Mouse (Mus musculus) heart, postnatal 4 days (tissue): ENCODE data around the gene Inafm2. TPM values are rescaled to one million over a fixed set of nuclear protein-coding genes. Genes with fewer than 3 reads are reported as not detected.

Source experiments
- DNase-seq: peaks from one replicate; pipeline ENCODE4 v3.0.0; 2021
- total RNA-seq, 2 experiments: library from RNA; stranded (reverse); gene quantifications; 2 replicates each; pipeline ENCODE4 v1.2.3; 2021

Gene Inafm2
- total RNA-seq, 2 experiments from 2014 or later, result 33.9 to 34.9 TPM

- no peak for DNase-seq
These were observed 37.5 kb downstream of the Inafm2 start for GRCm38 (mm10) chr2:118783093-118783492.

- no peak for DNase-seq
These were observed 38.1 kb downstream of the Inafm2 start for GRCm38 (mm10) chr2:118783663-118784062.

- no peak for DNase-seq
These were observed 41.0 kb downstream of the Inafm2 start for GRCm38 (mm10) chr2:118786525-118786924.

GRCm38 (mm10) chr2:118789501-118789900 is 43.9 kb downstream of the Inafm2 start:
- no peak for DNase-seq

GRCm38 (mm10) chr2:118790221-118790550 is 44.6 kb downstream of the Inafm2 start:
- DNase-seq, result no peak

GRCm38 (mm10) chr2:118790551-118791525 is 45.3 kb downstream of the Inafm2 start:
- DNase-seq, result peak; percentile 76

GRCm38 (mm10) chr2:118791591-118792258 is 46.2 kb downstream of the Inafm2 start:
- DNase-seq, result no peak

- no peak for DNase-seq
These were observed 46.7 kb downstream of the Inafm2 start for GRCm38 (mm10) chr2:118792259-118792613.

- DNase-seq, result no peak
These were observed 48.1 kb downstream of the Inafm2 start for GRCm38 (mm10) chr2:118793636-118794035.

Other genes with a start within 250 kb of the Inafm2 start
- 1 to 10 TPM; 4.2 to 7.6 TPM for gene Bmf, start 196.1 kb upstream of the Inafm2 start, total RNA-seq
- gene Bub1b, start 147.5 kb upstream of the Inafm2 start, total RNA-seq, result 10 to 100 TPM; 39.5 to 50.3 TPM
- 10 to 100 TPM; 14.0 to 14.2 TPM for gene Pak6, start 82.5 kb upstream of the Inafm2 start, total RNA-seq
- gene Ankrd63, start 41.8 kb upstream of the Inafm2 start, total RNA-seq, result 1 to 10 TPM; 1.3 to 1.4 TPM
- 1 to 10 TPM; 1.3 to 1.7 TPM for gene Plcb2, start 17.3 kb upstream of the Inafm2 start, total RNA-seq
- gene Ccdc9b, start 16.9 kb downstream of the Inafm2 start, total RNA-seq, result 1 to 10 TPM; 6.6 to 7.4 TPM
- gene Phgr1, start 27.0 kb downstream of the Inafm2 start, total RNA-seq, result not detected
- under 1 TPM; 0.07 to 0.10 TPM for gene Disp2, start 34.0 kb downstream of the Inafm2 start, total RNA-seq
- 10 to 100 TPM; 53.5 to 65.0 TPM for gene Knstrn, start 68.2 kb downstream of the Inafm2 start, total RNA-seq
- gene Ivd, start 116.2 kb downstream of the Inafm2 start, total RNA-seq, result 10 to 100 TPM; 92.0 to 92.6 TPM
- 10 to 100 TPM in 1 of 2 experiments, 1 to 10 TPM in 1; 9.6 to 10.3 TPM for gene Bahd1, start 154.6 kb downstream of the Inafm2 start, total RNA-seq
- 10 to 100 TPM; 15.0 to 15.4 TPM for gene Chst14, start 180.7 kb downstream of the Inafm2 start, total RNA-seq